Mouse (Mus musculus): Measurements from ENCODE around the gene Cyp2j7. TPM values are rescaled to one million over a fixed set of nuclear protein-coding genes. Genes with fewer than 3 reads are reported as not detected.
A peak's percentile ranks its signal among the peaks of the same experiment; 100 is the strongest.
"Not testable (repeated sequence)": the region's sequence is repeated elsewhere in the genome, so short reads cannot be mapped to it uniquely, and the experiment has no call there.

Gene Cyp2j7
- not detected in 2 replicates for polyA plus RNA-seq (2014; fragmentation: Nextera tagmentation; extraction: Ambion mirVana)

DNA sequence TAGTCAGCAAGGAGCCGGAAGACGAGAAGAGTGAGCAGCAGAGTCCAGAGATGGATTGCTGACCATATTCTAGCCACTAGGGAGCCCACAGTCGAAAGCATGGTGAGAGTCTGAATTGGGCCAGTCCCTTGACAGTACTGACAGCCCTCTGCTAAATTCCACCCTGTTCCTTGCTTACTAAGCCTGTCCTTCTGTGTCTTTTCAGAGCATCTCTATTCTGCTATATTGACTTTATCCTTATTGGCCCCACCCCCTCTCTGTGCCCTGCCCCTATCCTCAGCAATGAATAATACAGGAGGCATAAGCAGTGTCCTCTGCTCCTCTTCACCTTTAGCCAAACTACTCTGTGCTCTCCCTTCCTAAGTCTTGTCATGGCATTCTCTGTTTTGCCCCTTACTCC lies at the start of gene Cyp2j7:
TSS of gene Cyp2j7 (minus strand) at position 101 of the 400 bp plus-strand sequence.
- Histone ChIP-seq H3K27me3 (ENCODE audit: control insufficient read depth, insufficient read depth, low read length) (no peaks in the 10 kb centered on the region), H3K36me3 (replicated peaks; ENCODE audit: control insufficient read depth, insufficient read depth, low read depth, low read length) (no peaks in the 10 kb centered on the region), H3K27ac (replicated peaks; ENCODE audit: low read depth, low read length) (no peak within 1 kb of the TSS), H3K9me3 (replicated peaks; ENCODE audit: control insufficient read depth, low read length) (no peaks in the 10 kb centered on the region), H3K9ac (replicated peaks; ENCODE audit: low read length) (no peak within 1 kb of the TSS), H3K4me3 (ENCODE audit: low read depth, low read length) (no peak within 1 kb of the TSS), H3K4me2 (ENCODE audit: low read depth, low read length) (no peak within 1 kb of the TSS), H3K4me1 (ENCODE audit: control insufficient read depth, insufficient read depth, low read length) (no peaks in the 10 kb centered on the region)
- DNase-seq (ENCODE audit: low spot score) (no peak), ATAC-seq (replicated peaks; ENCODE audit: insufficient number of reproducible peaks, low FRiP score, low TSS enrichment, low read depth) (no peak)
- 83% methylated on average over 3 of the region's 3 CpGs for WGBS

DNA sequence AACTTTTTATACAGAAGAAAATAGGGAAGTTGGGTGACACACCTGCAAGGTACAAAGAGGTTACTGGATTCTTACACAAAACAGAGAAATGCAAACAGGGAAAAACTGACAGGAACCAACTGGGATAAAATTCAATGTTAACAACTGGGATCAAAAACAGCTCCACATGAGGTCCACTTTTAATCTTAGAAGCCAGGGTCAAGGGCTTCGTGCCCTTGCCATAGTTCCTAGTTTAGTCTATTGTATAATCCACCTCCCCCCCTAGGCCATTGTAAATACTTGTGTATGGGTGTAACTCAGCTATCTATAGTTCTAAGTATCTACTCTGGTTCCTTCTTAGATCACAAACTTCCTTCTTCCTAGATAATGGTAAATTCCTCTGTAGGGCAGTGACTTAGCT lies 40.4 kb upstream of the Cyp2j7 start:
- not testable (repeated sequence) for DNase-seq (ENCODE audit: low spot score); H3K27me3 ChIP-seq (ENCODE audit: control insufficient read depth, insufficient read depth, low read length); H3K4me3 ChIP-seq (ENCODE audit: low read depth, low read length); H3K9ac ChIP-seq (replicated peaks; ENCODE audit: low read length); H3K4me1 ChIP-seq (ENCODE audit: control insufficient read depth, insufficient read depth, low read length); ATAC-seq (replicated peaks; ENCODE audit: insufficient number of reproducible peaks, low FRiP score, low TSS enrichment, low read depth); H3K36me3 ChIP-seq (replicated peaks; ENCODE audit: control insufficient read depth, insufficient read depth, low read depth, low read length); H3K27ac ChIP-seq (replicated peaks; ENCODE audit: low read depth, low read length); H3K4me2 ChIP-seq (ENCODE audit: low read depth, low read length); H3K9me3 ChIP-seq (replicated peaks; ENCODE audit: control insufficient read depth, low read length)
- WGBS = 58% methylated on average over 1 of the region's 1 CpGs

DNA sequence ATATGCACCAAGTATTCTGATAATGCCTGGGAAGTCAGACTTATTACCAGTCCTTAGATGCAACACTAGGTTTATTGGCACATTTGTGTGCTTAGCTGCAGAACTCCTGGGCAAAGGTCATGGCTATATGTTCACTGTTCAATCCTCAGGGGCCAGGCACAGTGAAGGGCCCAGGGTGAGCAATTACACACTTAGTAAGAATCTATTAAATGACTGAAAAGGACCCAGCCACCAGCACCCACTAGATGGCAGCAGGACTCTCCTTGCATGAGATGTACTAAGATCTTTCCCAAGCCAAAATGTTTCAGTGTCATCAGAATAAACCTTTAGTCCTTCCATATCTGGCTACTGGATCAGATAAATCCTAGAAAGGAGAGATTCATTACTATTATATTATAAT lies 37.4 kb upstream of the Cyp2j7 start:
- Histone ChIP-seq H3K36me3 (replicated peaks; ENCODE audit: control insufficient read depth, insufficient read depth, low read depth, low read length) (no peaks in the 10 kb centered on the region), H3K9me3 (replicated peaks; ENCODE audit: control insufficient read depth, low read length) (no peaks in the 10 kb centered on the region), H3K4me3 (ENCODE audit: low read depth, low read length) (no peak overlapping the region), H3K27ac (replicated peaks; ENCODE audit: low read depth, low read length) (no peak overlapping the region), H3K4me2 (ENCODE audit: low read depth, low read length) (no peak overlapping the region), H3K9ac (replicated peaks; ENCODE audit: low read length) (no peak overlapping the region), H3K4me1 (ENCODE audit: control insufficient read depth, insufficient read depth, low read length) (no peaks in the 10 kb centered on the region), H3K27me3 (ENCODE audit: control insufficient read depth, insufficient read depth, low read length) (no peaks in the 10 kb centered on the region)
- peak; percentile 61 for DNase-seq (ENCODE audit: low spot score)
- ATAC-seq (replicated peaks; ENCODE audit: insufficient number of reproducible peaks, low FRiP score, low TSS enrichment, low read depth) = no peak; the same call in 1 of the 2 replicates

DNA sequence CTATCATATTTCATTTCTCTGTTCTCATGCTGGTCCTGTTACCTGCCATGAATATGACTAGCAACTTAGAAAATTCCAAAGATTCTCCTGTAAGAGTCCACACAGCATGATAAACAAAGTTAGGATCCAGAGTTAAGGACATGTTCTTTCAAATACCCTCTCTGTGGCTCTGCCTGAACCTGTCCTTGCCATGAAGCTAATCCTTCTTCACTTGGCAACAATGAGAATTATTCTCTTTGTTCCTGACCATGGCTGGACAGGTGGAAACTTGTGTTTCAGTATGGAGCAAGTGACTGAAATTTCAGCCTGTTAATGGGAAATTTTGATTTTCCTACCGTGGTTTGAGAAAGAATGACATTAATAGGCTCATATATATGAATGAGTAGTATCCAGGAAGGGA lies 39.8 kb downstream of the Cyp2j7 start:
- Histone ChIP-seq H3K36me3 (replicated peaks; ENCODE audit: control insufficient read depth, insufficient read depth, low read depth, low read length) (no peaks in the 10 kb centered on the region), H3K27me3 (ENCODE audit: control insufficient read depth, insufficient read depth, low read length) (no peaks in the 10 kb centered on the region), H3K4me3 (ENCODE audit: low read depth, low read length) (no peak overlapping the region), H3K9me3 (replicated peaks; ENCODE audit: control insufficient read depth, low read length) (no peaks in the 10 kb centered on the region), H3K4me2 (ENCODE audit: low read depth, low read length) (no peak overlapping the region), H3K4me1 (ENCODE audit: control insufficient read depth, insufficient read depth, low read length) (no peaks in the 10 kb centered on the region), H3K9ac (replicated peaks; ENCODE audit: low read length) (no peak overlapping the region), H3K27ac (replicated peaks; ENCODE audit: low read depth, low read length) (no peak overlapping the region)
- ATAC-seq (replicated peaks; ENCODE audit: insufficient number of reproducible peaks, low FRiP score, low TSS enrichment, low read depth) (no peak), DNase-seq (ENCODE audit: low spot score) (no peak)
- WGBS = 73% methylated on average over 1 of the region's 1 CpGs

DNA sequence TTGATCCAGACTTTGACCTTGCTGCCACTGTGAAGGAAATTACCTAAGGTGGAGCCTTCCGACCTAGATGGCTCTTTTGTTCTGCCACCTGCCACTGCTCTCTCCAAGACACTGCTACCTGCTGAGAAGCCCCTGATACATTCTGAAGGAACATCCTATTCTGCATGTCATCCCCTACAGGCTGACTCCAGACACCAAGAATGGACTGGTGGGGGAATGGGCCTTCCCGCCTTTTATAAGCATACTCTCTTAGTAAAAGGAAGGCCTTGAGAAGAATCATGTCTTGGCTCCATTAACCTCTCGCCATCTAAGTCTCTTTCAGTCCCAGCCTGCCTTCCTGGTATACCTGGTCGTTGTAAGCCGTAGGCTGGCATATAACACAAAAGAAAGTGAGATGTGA lies 47.1 kb downstream of the Cyp2j7 start:
- not testable (repeated sequence) for H3K36me3 ChIP-seq (replicated peaks; ENCODE audit: control insufficient read depth, insufficient read depth, low read depth, low read length); H3K4me1 ChIP-seq (ENCODE audit: control insufficient read depth, insufficient read depth, low read length); ATAC-seq (replicated peaks; ENCODE audit: insufficient number of reproducible peaks, low FRiP score, low TSS enrichment, low read depth); H3K9me3 ChIP-seq (replicated peaks; ENCODE audit: control insufficient read depth, low read length); H3K27ac ChIP-seq (replicated peaks; ENCODE audit: low read depth, low read length); H3K4me2 ChIP-seq (ENCODE audit: low read depth, low read length); DNase-seq (ENCODE audit: low spot score); H3K4me3 ChIP-seq (ENCODE audit: low read depth, low read length); H3K9ac ChIP-seq (replicated peaks; ENCODE audit: low read length); H3K27me3 ChIP-seq (ENCODE audit: control insufficient read depth, insufficient read depth, low read length)
- WGBS = 85% methylated on average over 5 of the region's 5 CpGs

DNA sequence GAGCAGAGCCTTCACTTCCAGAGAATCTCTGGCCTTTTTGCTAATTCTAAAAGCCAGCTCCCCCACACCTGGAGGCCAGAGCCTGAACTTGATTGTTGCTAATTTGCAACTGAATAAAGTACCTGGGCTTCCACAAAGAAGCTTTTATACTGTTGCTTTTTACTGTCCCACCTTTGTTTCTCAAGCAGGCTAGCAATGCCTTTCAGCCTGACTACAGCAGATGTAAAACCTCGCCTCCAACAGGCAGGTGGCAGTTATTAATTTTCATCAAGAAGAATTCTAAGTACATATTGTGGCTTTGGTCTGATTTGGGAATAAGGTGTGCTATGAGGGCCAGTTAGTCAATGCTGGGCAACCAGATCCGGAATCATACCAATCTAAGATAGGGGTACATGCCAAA lies 47.8 kb downstream of the Cyp2j7 start:
- not testable (repeated sequence) for DNase-seq (ENCODE audit: low spot score); H3K9me3 ChIP-seq (replicated peaks; ENCODE audit: control insufficient read depth, low read length); H3K4me3 ChIP-seq (ENCODE audit: low read depth, low read length); H3K27ac ChIP-seq (replicated peaks; ENCODE audit: low read depth, low read length); H3K36me3 ChIP-seq (replicated peaks; ENCODE audit: control insufficient read depth, insufficient read depth, low read depth, low read length); H3K9ac ChIP-seq (replicated peaks; ENCODE audit: low read length); H3K4me2 ChIP-seq (ENCODE audit: low read depth, low read length); H3K4me1 ChIP-seq (ENCODE audit: control insufficient read depth, insufficient read depth, low read length); ATAC-seq (replicated peaks; ENCODE audit: insufficient number of reproducible peaks, low FRiP score, low TSS enrichment, low read depth); H3K27me3 ChIP-seq (ENCODE audit: control insufficient read depth, insufficient read depth, low read length)
- 85% methylated on average over 2 of the region's 2 CpGs for WGBS

DNA sequence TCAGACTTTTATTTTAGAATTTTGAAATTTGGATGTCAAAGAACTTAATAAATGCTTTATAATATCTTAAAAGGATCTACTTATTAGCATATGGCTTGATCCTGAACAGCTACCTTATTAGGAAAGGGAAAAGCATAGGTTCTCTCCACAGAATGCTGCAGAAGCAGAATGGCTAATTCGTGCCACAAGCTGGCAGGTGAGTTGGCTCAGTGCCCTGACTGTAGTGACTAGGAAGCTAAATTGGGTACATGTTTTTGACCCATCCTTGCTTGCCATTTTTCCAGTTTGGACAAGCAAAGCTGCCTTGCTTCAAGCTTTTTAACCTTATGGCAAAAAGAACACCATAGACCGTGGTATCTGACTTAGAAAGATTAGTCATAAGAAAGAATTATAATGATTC lies 48.3 kb downstream of the Cyp2j7 start:
- not testable (repeated sequence) for H3K27me3 ChIP-seq (ENCODE audit: control insufficient read depth, insufficient read depth, low read length); H3K4me3 ChIP-seq (ENCODE audit: low read depth, low read length); H3K4me2 ChIP-seq (ENCODE audit: low read depth, low read length); H3K4me1 ChIP-seq (ENCODE audit: control insufficient read depth, insufficient read depth, low read length); H3K9me3 ChIP-seq (replicated peaks; ENCODE audit: control insufficient read depth, low read length); H3K27ac ChIP-seq (replicated peaks; ENCODE audit: low read depth, low read length); H3K36me3 ChIP-seq (replicated peaks; ENCODE audit: control insufficient read depth, insufficient read depth, low read depth, low read length); ATAC-seq (replicated peaks; ENCODE audit: insufficient number of reproducible peaks, low FRiP score, low TSS enrichment, low read depth); DNase-seq (ENCODE audit: low spot score); H3K9ac ChIP-seq (replicated peaks; ENCODE audit: low read length)
- WGBS = 92% methylated on average over 2 of the region's 2 CpGs

DNA sequence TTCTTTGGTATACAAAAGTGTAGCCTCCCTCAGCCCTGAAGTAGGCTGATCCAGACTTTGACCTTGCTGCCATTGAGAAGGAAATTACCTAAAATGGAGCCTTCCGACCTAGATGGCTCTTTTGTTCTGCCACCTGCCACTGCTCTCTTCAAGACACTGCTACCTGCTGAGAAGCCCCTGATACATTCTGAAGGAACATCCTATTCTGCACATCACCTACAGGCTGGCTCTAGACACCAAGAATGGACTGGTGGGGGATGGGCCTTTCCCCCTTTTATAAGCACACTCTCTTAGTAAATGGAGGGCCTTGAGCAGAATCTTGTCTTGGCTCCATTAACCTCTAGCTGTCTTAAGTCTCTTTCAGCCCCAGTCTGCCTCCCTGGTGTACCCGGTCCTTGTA lies 51.7 kb downstream of the Cyp2j7 start:
- not testable (repeated sequence) for H3K4me3 ChIP-seq (ENCODE audit: low read depth, low read length); H3K4me2 ChIP-seq (ENCODE audit: low read depth, low read length); H3K27me3 ChIP-seq (ENCODE audit: control insufficient read depth, insufficient read depth, low read length); H3K9ac ChIP-seq (replicated peaks; ENCODE audit: low read length); H3K9me3 ChIP-seq (replicated peaks; ENCODE audit: control insufficient read depth, low read length); H3K27ac ChIP-seq (replicated peaks; ENCODE audit: low read depth, low read length); ATAC-seq (replicated peaks; ENCODE audit: insufficient number of reproducible peaks, low FRiP score, low TSS enrichment, low read depth); H3K4me1 ChIP-seq (ENCODE audit: control insufficient read depth, insufficient read depth, low read length); H3K36me3 ChIP-seq (replicated peaks; ENCODE audit: control insufficient read depth, insufficient read depth, low read depth, low read length); DNase-seq (ENCODE audit: low spot score)
- 88% methylated on average over 2 of the region's 2 CpGs for WGBS

All from embryonic facial prominence, embryonic 11.5 days (tissue).